27 mouse cellular contexts compared by ENCODE assay signal in the genomic region with DNA sequence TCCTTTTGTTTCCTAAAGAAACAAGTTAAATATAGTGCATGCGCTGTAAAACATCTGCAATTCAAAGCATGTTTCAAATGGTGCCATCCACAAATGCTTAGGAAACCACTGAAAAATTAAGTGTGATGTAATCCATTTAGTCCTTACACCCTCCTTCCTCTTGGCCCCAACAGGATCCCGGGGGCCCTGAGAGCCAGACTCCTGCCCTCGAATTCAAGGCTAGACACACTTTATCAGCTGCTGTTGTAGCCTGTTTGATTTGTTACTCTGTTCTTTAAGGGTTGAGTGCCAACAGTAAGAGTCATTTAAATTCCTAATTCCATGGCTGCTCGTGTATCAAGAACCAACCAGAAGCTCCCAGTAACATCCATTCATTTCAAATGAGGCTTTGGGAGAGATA.
"Had no signal": no experiment of that assay in that cellular context is flagged by ENCODE, and none has a peak within 500 bp of the region (broad histone marks: within the 10 kb centered on the region; RNA-seq: fewer than 3 reads in every experiment).

No protein-coding gene starts in this region.

- H3K4me2 ChIP-seq: heart, embryonic 12.5 days; hindbrain, embryonic 12.5 days; hindbrain, embryonic 14.5 days; intestine, embryonic 15.5 days; limb, embryonic 12.5 days; liver, embryonic 11.5 days; liver, embryonic 13.5 days; liver, embryonic 15.5 days had no signal

- H3K4me3 ChIP-seq: gastrocnemius, adult 2 months; heart, embryonic 10.5 days; heart, embryonic 12.5 days; hindbrain, embryonic 10.5 days; hindbrain, embryonic 12.5 days; intestine, embryonic 15.5 days; layer of hippocampus, adult 2 months; left cerebral cortex, adult 2 months; limb, embryonic 10.5 days; limb, embryonic 12.5 days; liver, embryonic 13.5 days; liver, embryonic 15.5 days had no signal

- H3K4me1 ChIP-seq: heart, embryonic 10.5 days; heart, embryonic 12.5 days; hindbrain, embryonic 10.5 days; intestine, embryonic 15.5 days; limb, embryonic 10.5 days; limb, embryonic 12.5 days; liver, embryonic 13.5 days; liver, embryonic 15.5 days had no signal

- H3K27ac ChIP-seq: gastrocnemius, adult 2 months; heart, embryonic 10.5 days; hindbrain, embryonic 10.5 days; hindbrain, embryonic 12.5 days; hindbrain, embryonic 14.5 days; intestine, embryonic 15.5 days; layer of hippocampus, adult 2 months; left cerebral cortex, adult 2 months; limb, embryonic 10.5 days; limb, embryonic 12.5 days; liver, embryonic 13.5 days; liver, embryonic 15.5 days had no signal

- H3K9ac ChIP-seq: heart, embryonic 12.5 days; hindbrain, embryonic 12.5 days; hindbrain, embryonic 14.5 days; intestine, embryonic 15.5 days; limb, embryonic 12.5 days; liver, embryonic 13.5 days; liver, embryonic 15.5 days had no signal

- DNase-seq: gastrocnemius, adult 2 months; gastrocnemius, postnatal 10 days; gastrocnemius, postnatal 25 days; heart, postnatal 10 days; heart, postnatal 4 days; kidney, adult 18-20 months; kidney, adult 8-10 months; kidney, postnatal 10 days; kidney, postnatal 25 days; kidney, postnatal 4 days; liver; liver, embryonic 13.5 days had no signal

- H3K9me3 ChIP-seq: heart, embryonic 10.5 days; heart, embryonic 12.5 days; hindbrain, embryonic 10.5 days; hindbrain, embryonic 12.5 days; intestine, embryonic 15.5 days; limb, embryonic 10.5 days; limb, embryonic 12.5 days; liver, embryonic 13.5 days; liver, embryonic 15.5 days had no signal

- H3K27me3 ChIP-seq: heart, embryonic 12.5 days; hindbrain, embryonic 12.5 days; intestine, embryonic 15.5 days; limb, embryonic 12.5 days; liver, embryonic 13.5 days; liver, embryonic 15.5 days had no signal

- H3K36me3 ChIP-seq: heart, embryonic 10.5 days; heart, embryonic 12.5 days; hindbrain, embryonic 10.5 days; hindbrain, embryonic 12.5 days; intestine, embryonic 15.5 days; limb, embryonic 10.5 days; limb, embryonic 12.5 days; liver, embryonic 13.5 days; liver, embryonic 15.5 days had no signal

- ATAC-seq: hindbrain, embryonic 16.5 days; inflammation-experienced regulatory T-cells, adult 6 months; intestine, embryonic 15.5 days; intestine, postnatal 0 days had no signal
